Mouse (Mus musculus): ENCODE measurements around the gene Il4ra. TPM values are rescaled to one million over a fixed set of nuclear protein-coding genes. Genes with fewer than 3 reads are reported as not detected.

The Il4ra gene
- polyA plus RNA-seq, 1 experiment from 2014 or later: 3.5 TPM

- H3K4me1 ChIP-seq (ENCODE audit: control insufficient read depth, insufficient read depth, low read length): peaks cover 12% of the 10 kb centered on the region
- no peak overlapping the region for H3K27ac ChIP-seq (ENCODE audit: low read depth, low read length)
- no peak overlapping the region for H3K4me2 ChIP-seq
- no peak for ATAC-seq (ENCODE audit: low FRiP score)
- H3K27me3 ChIP-seq (ENCODE audit: control insufficient read depth, insufficient read depth, low read length): peaks cover 16% of the 10 kb centered on the region
- H3K4me3 ChIP-seq (ENCODE audit: low read depth, low read length): no peak overlapping the region
- no peaks in the 10 kb centered on the region for H3K9me3 ChIP-seq (ENCODE audit: control insufficient read depth, low read length)
- no peak for DNase-seq (ENCODE audit: low spot score, missing footprints)
- no peak overlapping the region for H3K9ac ChIP-seq (ENCODE audit: low read length)
- H3K36me3 ChIP-seq (ENCODE audit: control insufficient read depth, insufficient read depth, low read length): no peaks in the 10 kb centered on the region
- 88% methylated on average over 9 of the region's 9 CpGs for WGBS
Observed at GRCm38 (mm10) chr7:125554456-125555114, 2.7 kb downstream of the Il4ra start.

- Histone ChIP-seq H3K4me3 (ENCODE audit: low read depth, low read length) (no peak overlapping the region), H3K9ac (ENCODE audit: low read length) (no peak overlapping the region), H3K27ac (ENCODE audit: low read depth, low read length) (no peak overlapping the region), H3K4me2 (no peak overlapping the region), H3K36me3 (ENCODE audit: control insufficient read depth, insufficient read depth, low read length) (no peaks in the 10 kb centered on the region), H3K9me3 (ENCODE audit: control insufficient read depth, low read length) (no peaks in the 10 kb centered on the region), H3K4me1 (ENCODE audit: control insufficient read depth, insufficient read depth, low read length) (peaks cover 12% of the 10 kb centered on the region), H3K27me3 (ENCODE audit: control insufficient read depth, insufficient read depth, low read length) (peaks cover 16% of the 10 kb centered on the region)
- 88% methylated on average over 7 of the region's 7 CpGs for WGBS
- DNase-seq (ENCODE audit: low spot score, missing footprints): no peak
- ATAC-seq (ENCODE audit: low FRiP score): no peak
Observed at GRCm38 (mm10) chr7:125555351-125555872, 3.5 kb downstream of the Il4ra start.

DNA sequence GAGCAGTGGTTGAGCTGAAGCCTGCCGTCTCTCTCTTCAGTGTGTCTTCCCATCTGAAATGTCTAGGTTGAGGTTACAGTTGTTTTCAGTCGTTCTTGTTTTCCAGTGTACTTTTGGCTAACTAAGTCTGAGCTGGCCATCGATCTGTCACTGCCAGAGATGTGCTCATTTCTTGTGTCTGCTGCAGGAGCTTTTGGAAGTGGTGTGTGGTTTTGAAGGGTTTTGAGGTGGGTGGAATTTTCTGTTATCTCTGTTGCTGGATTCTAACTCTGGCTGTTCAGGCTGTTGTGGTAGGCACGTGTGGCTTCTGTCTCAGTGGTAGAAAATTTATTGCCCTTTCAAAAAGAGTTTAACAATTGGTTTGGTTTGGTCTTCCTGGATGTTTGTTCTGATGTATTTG, 4.2 kb downstream of the Il4ra start:
- Histone ChIP-seq H3K4me3 (ENCODE audit: low read depth, low read length) (no peak overlapping the region), H3K9ac (ENCODE audit: low read length) (no peak overlapping the region), H3K4me1 (ENCODE audit: control insufficient read depth, insufficient read depth, low read length) (peaks cover 12% of the 10 kb centered on the region), H3K27me3 (ENCODE audit: control insufficient read depth, insufficient read depth, low read length) (peaks cover 11% of the 10 kb centered on the region), H3K4me2 (no peak overlapping the region), H3K36me3 (ENCODE audit: control insufficient read depth, insufficient read depth, low read length) (no peaks in the 10 kb centered on the region), H3K9me3 (ENCODE audit: control insufficient read depth, low read length) (no peaks in the 10 kb centered on the region), H3K27ac (ENCODE audit: low read depth, low read length) (no peak overlapping the region)
- WGBS: 82% methylated on average over 4 of the region's 4 CpGs
- ATAC-seq (ENCODE audit: low FRiP score) (no peak), DNase-seq (ENCODE audit: low spot score, missing footprints) (no peak)

DNA sequence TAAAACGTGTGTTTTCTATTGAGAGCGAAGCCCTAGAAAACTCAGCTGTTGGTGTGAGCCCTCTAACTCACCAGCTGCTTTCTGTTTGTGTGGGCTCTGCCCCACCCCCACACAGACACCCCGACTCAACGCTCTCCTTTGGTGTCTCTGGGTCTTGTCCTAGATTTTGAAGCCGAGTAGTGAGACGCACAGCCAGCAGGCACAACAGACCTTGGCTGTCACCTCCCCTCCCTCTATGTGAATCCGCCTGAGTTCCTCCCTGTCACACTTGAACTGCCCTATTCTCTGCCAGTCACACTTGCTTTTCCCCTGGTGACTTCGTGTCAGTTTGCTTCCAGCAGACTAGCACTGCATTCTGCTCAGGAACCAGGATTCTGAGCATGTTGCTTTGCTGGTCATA, 4.9 kb downstream of the Il4ra start:
- Histone ChIP-seq H3K4me2 (no peak overlapping the region), H3K4me1 (ENCODE audit: control insufficient read depth, insufficient read depth, low read length) (peaks cover 7% of the 10 kb centered on the region), H3K36me3 (ENCODE audit: control insufficient read depth, insufficient read depth, low read length) (no peaks in the 10 kb centered on the region), H3K27me3 (ENCODE audit: control insufficient read depth, insufficient read depth, low read length) (peaks cover 8% of the 10 kb centered on the region), H3K27ac (ENCODE audit: low read depth, low read length) (no peak overlapping the region), H3K9ac (ENCODE audit: low read length) (no peak overlapping the region), H3K9me3 (ENCODE audit: control insufficient read depth, low read length) (no peaks in the 10 kb centered on the region), H3K4me3 (ENCODE audit: low read depth, low read length) (no peak overlapping the region)
- WGBS: 68% methylated on average over 8 of the region's 8 CpGs
- no peak for ATAC-seq (ENCODE audit: low FRiP score)
- no peak for DNase-seq (ENCODE audit: low spot score, missing footprints)

DNA sequence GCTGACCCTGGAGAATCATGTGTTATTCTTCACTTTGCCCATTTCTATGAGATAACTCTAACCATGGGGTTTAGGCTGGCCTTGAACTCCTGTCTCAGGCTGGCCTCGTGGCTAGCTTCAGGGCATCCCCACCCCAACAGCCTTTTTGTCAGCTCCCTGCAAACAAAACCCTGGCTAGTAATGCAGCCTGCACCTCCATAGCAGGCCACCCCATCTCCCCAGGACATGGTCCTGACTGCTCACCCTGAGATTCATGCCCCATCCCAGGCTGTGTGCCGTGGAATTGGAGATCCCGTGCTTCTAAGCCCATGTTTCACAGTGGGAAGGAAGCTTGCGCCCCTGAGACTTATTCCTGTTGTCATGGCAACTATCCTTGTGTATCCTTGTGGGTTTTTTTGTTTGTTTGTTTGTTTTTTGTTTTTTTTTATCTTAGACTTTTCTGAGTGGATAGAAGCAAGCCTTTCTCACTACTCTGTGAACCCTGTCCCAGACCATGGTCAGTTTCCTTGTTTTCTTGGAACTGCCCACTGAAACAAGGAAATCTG, 6.6 kb downstream of the Il4ra start:
- DNase-seq (ENCODE audit: low spot score, missing footprints) (peak; percentile 64), ATAC-seq (ENCODE audit: low FRiP score) (no peak)
- Histone ChIP-seq H3K27me3 (ENCODE audit: control insufficient read depth, insufficient read depth, low read length) (no peaks in the 10 kb centered on the region), H3K4me3 (ENCODE audit: low read depth, low read length) (no peak overlapping the region), H3K9me3 (ENCODE audit: control insufficient read depth, low read length) (no peaks in the 10 kb centered on the region), H3K4me2 (no peak overlapping the region), H3K9ac (ENCODE audit: low read length) (no peak overlapping the region), H3K27ac (ENCODE audit: low read depth, low read length) (no peak overlapping the region), H3K4me1 (ENCODE audit: control insufficient read depth, insufficient read depth, low read length) (no peaks in the 10 kb centered on the region), H3K36me3 (ENCODE audit: control insufficient read depth, insufficient read depth, low read length) (no peaks in the 10 kb centered on the region)
- WGBS: 55% methylated on average over 4 of the region's 4 CpGs

- Histone ChIP-seq H3K27ac (ENCODE audit: low read depth, low read length) (no peak overlapping the region), H3K4me3 (ENCODE audit: low read depth, low read length) (no peak overlapping the region), H3K9ac (ENCODE audit: low read length) (no peak overlapping the region), H3K4me2 (no peak overlapping the region), H3K4me1 (ENCODE audit: control insufficient read depth, insufficient read depth, low read length) (no peaks in the 10 kb centered on the region), H3K9me3 (ENCODE audit: control insufficient read depth, low read length) (no peaks in the 10 kb centered on the region), H3K36me3 (ENCODE audit: control insufficient read depth, insufficient read depth, low read length) (no peaks in the 10 kb centered on the region), H3K27me3 (ENCODE audit: control insufficient read depth, insufficient read depth, low read length) (no peaks in the 10 kb centered on the region)
- DNase-seq (ENCODE audit: low spot score, missing footprints) (no peak), ATAC-seq (ENCODE audit: low FRiP score) (no peak)
- 72% methylated on average over 5 of the region's 5 CpGs for WGBS
Observed at GRCm38 (mm10) chr7:125558997-125559396, 7.1 kb downstream of the Il4ra start.

DNA sequence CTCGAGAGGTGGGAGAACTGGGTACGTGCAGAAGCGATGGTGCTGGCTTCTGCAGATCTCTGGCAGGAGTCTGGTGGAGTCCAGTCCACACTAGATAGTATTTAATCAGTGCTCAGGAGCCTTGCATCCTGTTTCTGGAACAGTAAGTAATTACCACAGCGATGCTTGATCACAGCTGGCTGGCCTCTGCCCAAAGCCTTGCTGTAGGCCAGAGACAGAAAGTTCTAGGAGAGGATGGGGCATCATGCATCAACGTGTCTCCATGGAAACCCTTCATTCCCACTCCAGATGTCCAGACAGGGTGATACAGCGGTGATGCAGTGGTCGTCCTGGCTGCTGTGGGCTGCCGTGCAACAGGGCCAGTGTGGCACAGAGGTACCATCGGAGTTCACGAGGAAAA, 7.6 kb downstream of the Il4ra start:
- no peak overlapping the region for H3K27ac ChIP-seq (ENCODE audit: low read depth, low read length)
- 90% methylated on average over 10 of the region's 10 CpGs for WGBS

DNA sequence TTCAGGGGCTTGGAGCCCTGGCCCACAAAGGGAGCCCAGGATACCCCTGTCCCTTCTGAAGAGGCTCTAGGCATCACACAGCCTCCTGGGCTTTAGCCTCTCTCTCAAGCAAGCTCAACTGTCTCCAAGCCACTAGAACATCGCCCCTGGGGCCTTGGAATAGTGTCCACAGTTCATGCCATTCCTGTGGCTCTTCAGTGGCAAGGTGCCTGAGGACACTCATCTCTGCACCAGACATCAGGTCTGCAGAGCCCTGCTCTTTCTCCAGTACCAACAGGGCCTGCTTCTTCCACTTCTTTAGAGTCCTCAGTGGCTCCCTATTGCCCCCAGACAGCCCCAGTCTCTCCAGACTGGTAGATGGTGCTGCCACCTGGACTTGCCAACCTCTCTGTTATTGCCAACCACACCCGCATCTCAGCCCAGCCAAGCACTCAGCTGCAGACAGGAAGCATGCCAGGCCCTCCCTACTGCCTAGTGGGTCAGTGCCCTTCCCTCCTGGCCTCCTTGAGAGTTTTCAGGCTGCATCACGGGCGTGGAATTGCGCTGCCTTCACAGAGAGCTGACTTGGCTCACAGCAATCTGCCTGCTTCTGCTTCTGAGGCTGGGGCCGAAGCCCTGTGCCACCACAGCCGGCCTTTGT, 8.3 kb downstream of the Il4ra start:
- Histone ChIP-seq H3K4me3 (ENCODE audit: low read depth, low read length) (no peak overlapping the region), H3K4me2 (no peak overlapping the region), H3K36me3 (ENCODE audit: control insufficient read depth, insufficient read depth, low read length) (no peaks in the 10 kb centered on the region), H3K27me3 (ENCODE audit: control insufficient read depth, insufficient read depth, low read length) (no peaks in the 10 kb centered on the region), H3K27ac (ENCODE audit: low read depth, low read length) (no peak overlapping the region), H3K9me3 (ENCODE audit: control insufficient read depth, low read length) (no peaks in the 10 kb centered on the region), H3K9ac (ENCODE audit: low read length) (no peak overlapping the region), H3K4me1 (ENCODE audit: control insufficient read depth, insufficient read depth, low read length) (no peaks in the 10 kb centered on the region)
- WGBS: 81% methylated on average over 7 of the region's 7 CpGs
- DNase-seq (ENCODE audit: low spot score, missing footprints) (no peak), ATAC-seq (ENCODE audit: low FRiP score) (no peak)

More for the DNA sequence above, 7.6 kb downstream of the Il4ra start:
- Histone ChIP-seq H3K4me3 (ENCODE audit: low read depth, low read length) (no peak overlapping the region), H3K36me3 (ENCODE audit: control insufficient read depth, insufficient read depth, low read length) (no peaks in the 10 kb centered on the region), H3K9me3 (ENCODE audit: control insufficient read depth, low read length) (no peaks in the 10 kb centered on the region), H3K9ac (ENCODE audit: low read length) (no peak overlapping the region), H3K4me1 (ENCODE audit: control insufficient read depth, insufficient read depth, low read length) (no peaks in the 10 kb centered on the region), H3K27me3 (ENCODE audit: control insufficient read depth, insufficient read depth, low read length) (no peaks in the 10 kb centered on the region), H3K4me2 (no peak overlapping the region)
- ATAC-seq (ENCODE audit: low FRiP score) (no peak), DNase-seq (ENCODE audit: low spot score, missing footprints) (peak; percentile 72)

DNA sequence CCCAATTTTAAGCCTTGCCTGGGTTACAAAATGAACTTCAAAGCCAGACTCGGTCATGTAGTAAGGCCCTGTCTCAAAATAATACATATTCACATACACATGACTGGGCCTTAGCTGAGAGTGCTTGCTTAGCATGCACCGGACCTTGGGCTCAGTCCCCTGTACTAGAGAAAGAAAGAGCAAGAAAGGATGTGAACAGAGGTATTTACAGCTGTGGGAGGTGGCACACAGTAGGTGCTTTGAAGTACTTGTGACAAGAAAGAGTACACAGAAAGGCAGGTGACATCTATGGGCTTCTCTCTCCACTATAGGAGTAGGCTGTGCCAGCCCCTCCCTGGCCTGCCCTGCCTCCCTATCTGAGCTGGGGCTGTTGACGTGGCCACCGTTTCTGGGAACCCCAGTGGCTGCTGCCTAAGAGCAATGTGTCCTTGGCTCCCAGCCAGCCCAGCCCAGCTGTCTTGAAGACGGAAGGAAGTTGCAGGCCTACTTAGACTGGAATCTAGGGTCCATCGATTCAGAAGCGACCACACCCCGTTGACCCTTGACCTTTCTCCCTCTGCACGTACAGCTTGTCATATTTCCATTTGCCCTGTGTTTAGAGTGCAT, 9.3 kb downstream of the Il4ra start:
- H3K4me3 ChIP-seq (ENCODE audit: low read depth, low read length): no peak overlapping the region
- no peak overlapping the region for H3K9ac ChIP-seq (ENCODE audit: low read length)
- H3K36me3 ChIP-seq (ENCODE audit: control insufficient read depth, insufficient read depth, low read length): no peaks in the 10 kb centered on the region
- H3K9me3 ChIP-seq (ENCODE audit: control insufficient read depth, low read length): no peaks in the 10 kb centered on the region
- no peak overlapping the region for H3K27ac ChIP-seq (ENCODE audit: low read depth, low read length)
- no peak overlapping the region for H3K4me2 ChIP-seq
- no peak for ATAC-seq (ENCODE audit: low FRiP score)
- no peaks in the 10 kb centered on the region for H3K27me3 ChIP-seq (ENCODE audit: control insufficient read depth, insufficient read depth, low read length)
- 0 out of 2 replicates have a peak, but pooled peaks cover 3% of the 10 kb centered on the region for H3K4me1 ChIP-seq (ENCODE audit: control insufficient read depth, insufficient read depth, low read length)
- WGBS: 77% methylated on average over 9 of the region's 9 CpGs
- peak; percentile 62 for DNase-seq (ENCODE audit: low spot score, missing footprints)

Data from midbrain, embryonic 11.5 days (tissue).